Mouse (Mus musculus): ENCODE measurements around the gene Dtx1.

- TF ChIP-seq CTCF (IDR thresholded peaks at IDR 0.05; ENCODE audit: extremely low read depth, insufficient read depth, insufficient read length, insufficient replicate concordance) (no peak), POLR2A (IDR thresholded peaks at IDR 0.05; ENCODE audit: low read depth, low read length) (no peak)
Observed at GRCm38 (mm10) chr5:120703660-120704059, 8.1 kb downstream of the Dtx1 start.
